Mouse (Mus musculus) liver, postnatal 0 days (tissue): ENCODE results near the gene P4ha3.

ENCODE experiments used
- CTCF ChIP-seq: sonication (generic); IDR thresholded peaks from 2 replicates; pipeline ENCODE4 v1.5.1; 2016; ENCODE audit warnings: antibody characterized with exemption, low read depth
- EP300 ChIP-seq: IDR thresholded peaks from 2 replicates; pipeline ENCODE4 v1.6.1; 2016; ENCODE audit warnings: antibody characterized with exemption, low read depth, mild to moderate bottlenecking

- TF ChIP-seq EP300 (no peak), CTCF (no peak)
Observed at GRCm38 (mm10) chr7:100357856-100358255, 72.5 kb downstream of the P4ha3 start.
